Mouse (Mus musculus) cortical plate, adult 2 months (tissue): ENCODE data around the gene Ccdc81. TPM values are rescaled to one million over a fixed set of nuclear protein-coding genes. Genes with fewer than 3 reads are reported as not detected.

Source experiments
- H3K27ac ChIP-seq: fragments of 200-500 bp; 2 replicates; pipeline ENCODE4 v1.5.1; 2012; ENCODE audit warnings: low read length, control low read depth, inconsistent platforms; ENCODE audit not compliant: insufficient read depth
- H3K4me1 ChIP-seq: fragments of 200-500 bp; 2 replicates; pipeline ENCODE4 v1.6.1; 2011; ENCODE audit warnings: low read length; ENCODE audit not compliant: control insufficient read depth, insufficient read depth
- H3K4me3 ChIP-seq: fragments of 200-500 bp; 2 replicates; pipeline ENCODE4 v1.5.1; 2011; ENCODE audit warnings: mild to moderate bottlenecking, low read length, control low read depth; ENCODE audit not compliant: insufficient read depth
- CTCF ChIP-seq: fragments of 200-500 bp; IDR thresholded peaks from 2 replicates; pipeline ENCODE4 v1.5.1; 2011; ENCODE audit warnings: mild to moderate bottlenecking, control low read depth, low read length; ENCODE audit not compliant: insufficient read depth; ENCODE audit errors: extremely low read depth
- POLR2A ChIP-seq: fragments of 200-500 bp; IDR thresholded peaks from 2 replicates; pipeline ENCODE4 v1.6.1; 2011; ENCODE audit warnings: mild to moderate bottlenecking, low read length, control low read depth; ENCODE audit not compliant: insufficient read depth; ENCODE audit errors: extremely low read depth
- polyA plus RNA-seq: library from polyadenylated mRNA; depleted of rRNA; stranded (reverse); fragments of >200 nt; gene quantifications from 2 replicates; pipeline ENCODE4 v1.2.3, GENCODE M21; 2012

Ccdc81 gene
- polyA plus RNA-seq, 1 experiment, result 1.5 TPM

- TF ChIP-seq POLR2A (no peak), CTCF (no peak)
- Histone ChIP-seq H3K4me3 (no peak overlapping the region), H3K4me1 (peaks cover 1% of the 10 kb centered on the region; the same call in 1 of the 2 replicates), H3K27ac (no peak overlapping the region)
Measured at GRCm38 (mm10) chr7:89913432-89914158, 10.2 kb upstream of the Ccdc81 start.

DNA sequence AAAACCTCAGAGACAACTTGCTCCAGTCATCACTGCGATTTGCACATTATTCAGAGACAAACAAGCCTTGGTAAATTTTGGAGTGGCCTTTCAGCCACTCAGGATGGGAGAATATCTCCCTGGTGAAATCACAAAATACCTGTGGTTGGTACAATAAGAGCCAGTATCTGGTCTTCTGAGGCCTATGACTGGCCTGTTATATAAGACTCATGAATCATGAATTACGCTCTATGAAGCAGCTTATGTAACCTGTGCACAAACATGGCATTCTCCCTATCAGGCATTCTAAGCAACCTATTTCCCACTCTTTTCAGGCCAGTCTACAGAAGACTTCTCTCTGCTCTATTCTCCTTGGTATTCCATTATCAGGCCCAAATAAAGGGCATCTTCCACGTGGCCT, 8.9 kb upstream of the Ccdc81 start:
- Histone ChIP-seq H3K27ac (0 out of 2 replicates have a peak overlapping the region, but pooled peaks have one; percentile 21), H3K4me3 (no peak overlapping the region), H3K4me1 (no peaks in the 10 kb centered on the region)
- no peak for TF ChIP-seq POLR2A
- no peak for TF ChIP-seq CTCF

DNA sequence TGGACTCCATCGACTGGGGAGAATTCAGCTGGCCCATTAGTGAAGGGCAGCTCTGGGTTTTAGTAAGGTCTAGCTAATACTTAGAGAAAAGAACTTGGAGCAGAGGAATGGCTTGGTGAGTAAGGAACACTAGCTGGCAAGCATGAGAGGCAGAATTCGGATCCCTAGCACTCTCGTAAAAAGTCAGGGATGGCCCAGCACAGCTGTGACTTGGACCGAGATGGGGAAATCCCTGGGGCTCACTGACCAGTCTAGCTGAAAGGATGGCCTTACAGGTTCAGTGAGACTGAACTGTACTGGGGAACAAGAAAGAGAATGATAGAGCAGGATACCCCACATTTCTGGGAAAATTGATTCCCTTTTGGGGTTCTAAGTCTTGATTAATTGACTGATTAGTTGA, 6.3 kb upstream of the Ccdc81 start:
- no peak overlapping the region for H3K4me3 ChIP-seq

GRCm38 (mm10) chr7:89908899-89909621, 5.6 kb upstream of the Ccdc81 start:
- H3K4me1 ChIP-seq, result no peaks in the 10 kb centered on the region
- TF ChIP-seq CTCF, result no peak
- no peak for TF ChIP-seq POLR2A
- no peak overlapping the region for H3K27ac ChIP-seq
- no peak overlapping the region for H3K4me3 ChIP-seq

More for the DNA sequence above, 6.3 kb upstream of the Ccdc81 start:
- no peak overlapping the region for H3K27ac ChIP-seq
- H3K4me1 ChIP-seq, result no peaks in the 10 kb centered on the region
- no peak for TF ChIP-seq CTCF
- TF ChIP-seq POLR2A, result no peak

- Histone ChIP-seq H3K4me1 (no peaks in the 10 kb centered on the region), H3K4me3 (no peak overlapping the region), H3K27ac (no peak overlapping the region)
- TF ChIP-seq POLR2A, result no peak
- TF ChIP-seq CTCF, result no peak
Measured at GRCm38 (mm10) chr7:89908421-89908820, 5.0 kb upstream of the Ccdc81 start.

DNA sequence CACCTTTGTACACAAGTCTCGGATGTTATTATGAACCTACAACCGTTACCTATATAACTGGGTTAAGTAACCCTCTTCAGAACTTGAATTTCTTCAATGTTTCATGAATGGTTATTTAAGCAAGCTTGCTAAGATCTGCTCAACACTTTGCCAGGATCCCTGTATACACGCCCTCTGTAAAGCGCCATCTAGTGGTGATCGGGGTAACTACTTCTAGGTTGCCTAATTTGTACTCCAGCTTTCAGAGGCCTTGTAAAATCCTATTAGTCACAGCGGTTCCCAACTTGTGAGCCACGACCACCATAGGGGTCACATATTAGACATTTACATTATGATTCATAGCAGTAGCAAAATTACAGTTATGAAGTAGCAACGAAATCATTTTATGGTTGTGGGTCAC, 4.5 kb upstream of the Ccdc81 start:
- no peak overlapping the region for H3K27ac ChIP-seq
- TF ChIP-seq CTCF, result peak; percentile 81
- TF ChIP-seq POLR2A, result no peak
- H3K4me3 ChIP-seq, result no peak overlapping the region
- no peaks in the 10 kb centered on the region for H3K4me1 ChIP-seq

DNA sequence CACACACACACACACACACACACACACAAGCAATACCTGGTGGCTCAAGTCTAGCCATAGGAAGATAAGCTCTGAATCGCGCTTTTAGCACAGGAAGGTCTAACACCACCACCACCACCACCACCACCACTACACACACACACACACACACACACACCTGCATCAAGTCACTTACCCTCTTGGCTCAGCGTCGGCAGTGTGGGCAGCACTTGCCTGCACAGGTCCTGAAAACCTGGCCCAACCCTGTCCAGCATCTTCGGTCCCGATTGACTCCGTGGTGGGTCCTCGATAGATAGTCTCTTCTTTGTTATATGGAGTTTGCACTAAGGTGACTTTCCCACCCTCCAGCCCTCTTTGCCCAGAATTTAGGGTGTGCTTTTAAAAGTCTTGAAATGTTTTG, 422 bp downstream of the Ccdc81 start:
- Histone ChIP-seq H3K4me1 (no peaks in the 10 kb centered on the region), H3K4me3 (no peak overlapping the region), H3K27ac (no peak overlapping the region)
- no peak for TF ChIP-seq POLR2A

DNA sequence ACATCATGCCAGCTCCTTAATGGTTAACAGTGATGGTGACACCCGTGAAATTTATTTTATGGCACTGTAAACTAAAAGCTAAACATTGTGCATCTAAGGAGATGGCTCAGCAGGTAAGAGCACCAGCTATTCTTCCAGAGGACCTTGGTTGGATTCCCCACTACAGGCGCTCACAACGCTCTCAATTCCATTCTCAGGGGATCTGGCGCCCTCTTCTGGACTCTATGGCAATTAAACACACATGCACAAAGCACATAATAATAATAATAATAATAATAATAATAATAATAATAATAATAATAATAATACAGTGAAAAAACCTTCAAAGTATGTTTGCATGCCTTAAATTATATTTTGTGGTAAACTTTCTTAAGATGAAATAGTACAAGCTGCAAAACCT, 11.6 kb downstream of the Ccdc81 start:
- Histone ChIP-seq H3K4me3 (no peak overlapping the region), H3K4me1 (no peaks in the 10 kb centered on the region), H3K27ac (no peak overlapping the region)
- no peak for TF ChIP-seq POLR2A
- TF ChIP-seq CTCF, result no peak

- no peak overlapping the region for H3K4me3 ChIP-seq
- TF ChIP-seq POLR2A, result no peak
- TF ChIP-seq CTCF, result no peak
- no peak overlapping the region for H3K27ac ChIP-seq
- H3K4me1 ChIP-seq, result no peaks in the 10 kb centered on the region
Measured at GRCm38 (mm10) chr7:89891412-89891811, 12.0 kb downstream of the Ccdc81 start.

- Histone ChIP-seq H3K27ac (no peak overlapping the region), H3K4me3 (no peak overlapping the region), H3K4me1 (no peaks in the 10 kb centered on the region)
- TF ChIP-seq CTCF (no peak), POLR2A (no peak)
Measured at GRCm38 (mm10) chr7:89884551-89884950, 18.9 kb downstream of the Ccdc81 start.
